Mouse (Mus musculus): ENCODE results near the gene Slc35g3.

Slc35g3 gene

GRCm38 (mm10) chr11:69761868-69762267, at the start of gene Slc35g3:
Slc35g3 (minus strand) TSS chr11:69761968.
- DNase-seq (ENCODE audit: low read depth), result peak; percentile 45

DNA sequence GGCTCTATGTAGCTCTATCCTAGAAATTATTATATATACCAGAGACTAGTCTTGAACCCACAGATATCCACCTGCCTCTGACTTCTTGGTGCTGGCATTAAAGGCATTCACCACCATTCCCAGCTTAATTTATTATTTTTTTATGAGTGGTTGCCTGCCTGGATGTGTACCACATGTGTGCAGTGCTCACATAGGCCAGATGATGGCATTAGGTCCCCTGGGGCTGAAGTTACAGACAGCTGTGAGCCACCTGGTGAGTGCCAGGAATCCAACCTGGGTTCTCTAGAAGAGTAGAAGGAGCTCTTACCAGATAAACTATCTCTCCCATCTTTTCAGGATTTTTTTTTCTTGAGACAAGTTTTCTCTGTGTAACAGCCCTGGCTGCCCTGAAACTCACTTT, 48.5 kb upstream of the Slc35g3 start:
- DNase-seq (ENCODE audit: low read depth), result no peak

DNA sequence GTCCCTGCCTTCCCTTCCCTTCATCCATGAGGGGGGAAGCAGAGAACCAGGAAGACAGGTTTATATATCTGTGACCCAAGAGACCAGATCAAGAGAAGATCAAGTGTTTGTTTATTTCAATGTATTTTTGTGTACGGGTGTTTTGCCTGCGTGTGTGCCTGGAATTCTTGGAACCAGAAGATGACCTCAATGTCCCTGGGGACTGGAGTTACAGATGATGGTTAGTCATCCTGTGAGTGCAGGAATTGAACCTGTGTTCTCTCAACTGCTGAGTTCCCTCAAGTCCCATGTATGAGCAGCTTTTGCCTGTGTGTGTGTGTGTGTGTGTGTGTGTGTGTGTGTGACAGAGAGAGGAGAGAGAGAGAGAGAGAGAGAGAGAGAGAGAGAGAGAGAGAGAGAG, 45.9 kb upstream of the Slc35g3 start:
- DNase-seq (ENCODE audit: low read depth), result no peak

GRCm38 (mm10) chr11:69806378-69806777, 44.6 kb upstream of the Slc35g3 start:
- no peak for DNase-seq (ENCODE audit: low read depth)

GRCm38 (mm10) chr11:69804972-69805909, 43.5 kb upstream of the Slc35g3 start, which contains the start of gene Tmem102:
Tmem102 (minus strand) TSS chr11:69805624.
- DNase-seq (ENCODE audit: low read depth), result no peak

DNA sequence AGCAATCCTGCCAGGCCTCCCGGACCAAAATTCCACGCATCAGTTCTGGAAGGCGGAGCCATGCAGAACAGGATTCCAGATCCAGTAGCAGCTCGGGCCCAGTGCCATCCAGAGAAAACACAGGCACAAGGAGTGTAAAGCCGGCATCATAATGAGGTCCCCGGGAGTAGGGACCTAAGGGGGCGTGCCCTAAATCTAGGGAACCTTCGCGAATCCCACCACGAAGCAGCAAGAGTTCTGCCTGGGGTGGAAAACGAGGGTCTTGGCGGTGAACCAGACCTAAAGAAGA, 42.8 kb upstream of the Slc35g3 start:
- DNase-seq (ENCODE audit: low read depth), result no peak

GRCm38 (mm10) chr11:69803786-69804651, 42.3 kb upstream of the Slc35g3 start:
- DNase-seq (ENCODE audit: low read depth), result peak; percentile 82

DNA sequence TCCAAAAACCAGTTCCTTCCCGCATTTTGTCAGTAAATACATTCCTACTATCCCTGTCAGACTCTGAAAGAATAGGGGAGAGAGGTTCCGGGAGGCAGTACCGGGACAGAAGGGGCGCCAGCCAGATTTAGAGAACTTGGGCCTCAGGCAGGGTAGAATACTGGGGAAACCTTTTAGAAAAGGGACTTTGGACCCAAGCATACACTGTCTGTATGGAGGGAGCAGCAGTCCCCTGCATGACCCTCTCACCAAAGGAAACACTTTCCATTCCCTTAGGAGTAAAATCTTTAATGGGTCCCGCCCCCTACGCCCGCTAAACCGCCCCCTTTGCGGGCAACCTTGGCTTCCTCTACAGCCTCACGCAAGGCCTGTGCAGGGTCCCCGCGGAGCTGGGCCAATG, 41.6 kb upstream of the Slc35g3 start:
- no peak for DNase-seq (ENCODE audit: low read depth)

DNA sequence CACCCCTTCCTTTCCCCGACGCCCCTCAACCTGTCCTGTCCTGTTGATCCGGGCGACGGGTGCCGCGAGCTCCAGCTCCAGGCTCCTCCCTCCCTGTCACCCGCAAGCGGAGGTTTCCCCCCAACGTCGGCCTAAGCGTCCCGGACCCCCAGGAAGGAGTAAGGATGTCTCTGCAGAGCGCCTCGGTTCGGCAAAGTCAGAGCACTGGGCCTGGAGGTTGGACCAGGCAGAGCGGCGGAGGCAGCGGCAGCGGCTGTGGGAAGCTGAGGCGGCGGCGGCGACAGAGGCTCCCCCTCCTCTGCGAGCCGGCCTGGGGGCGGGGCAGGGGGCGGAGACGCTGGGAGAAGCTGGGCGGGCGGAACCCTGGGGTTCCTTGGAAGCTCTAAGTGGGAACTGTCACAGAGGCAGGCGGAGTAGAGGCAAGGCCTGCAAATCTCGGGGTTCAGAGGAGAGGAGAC, 40.9 kb upstream of the Slc35g3 start:
- DNase-seq (ENCODE audit: low read depth), result peak; percentile 74

DNA sequence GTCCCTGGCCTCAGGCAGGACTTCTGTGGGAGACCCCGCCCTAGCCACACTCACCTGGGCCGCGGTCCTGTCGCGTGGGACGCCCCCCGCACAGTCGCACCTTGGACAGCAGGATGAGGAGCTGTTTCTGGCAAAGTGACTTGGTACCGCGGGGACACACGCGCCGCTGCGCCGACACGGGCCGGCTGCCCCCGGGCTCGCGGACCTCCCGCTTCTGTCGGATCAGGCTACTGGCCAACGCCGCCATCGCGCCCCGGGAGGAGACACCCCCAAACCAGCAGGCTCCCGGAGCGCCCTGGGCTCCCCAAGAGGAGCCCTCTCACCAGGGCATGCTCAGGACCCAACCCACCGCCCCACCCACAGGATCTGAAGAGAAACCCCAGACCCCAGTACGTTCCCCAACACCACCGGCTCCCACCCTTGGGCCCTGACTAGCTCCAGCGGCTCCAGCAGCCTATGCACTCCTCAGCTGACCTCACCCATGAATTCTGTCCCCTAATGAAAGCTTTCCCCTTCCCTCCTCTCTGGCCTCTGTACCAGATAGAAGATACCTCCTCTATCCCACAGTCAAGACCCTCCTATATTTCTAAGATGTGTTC, 39.7 kb upstream of the Slc35g3 start, which contains the start of gene Fgf11:
Fgf11 (minus strand) TSS at position 479 of the 599 bp plus-strand sequence.
- DNase-seq (ENCODE audit: low read depth), result no peak

DNA sequence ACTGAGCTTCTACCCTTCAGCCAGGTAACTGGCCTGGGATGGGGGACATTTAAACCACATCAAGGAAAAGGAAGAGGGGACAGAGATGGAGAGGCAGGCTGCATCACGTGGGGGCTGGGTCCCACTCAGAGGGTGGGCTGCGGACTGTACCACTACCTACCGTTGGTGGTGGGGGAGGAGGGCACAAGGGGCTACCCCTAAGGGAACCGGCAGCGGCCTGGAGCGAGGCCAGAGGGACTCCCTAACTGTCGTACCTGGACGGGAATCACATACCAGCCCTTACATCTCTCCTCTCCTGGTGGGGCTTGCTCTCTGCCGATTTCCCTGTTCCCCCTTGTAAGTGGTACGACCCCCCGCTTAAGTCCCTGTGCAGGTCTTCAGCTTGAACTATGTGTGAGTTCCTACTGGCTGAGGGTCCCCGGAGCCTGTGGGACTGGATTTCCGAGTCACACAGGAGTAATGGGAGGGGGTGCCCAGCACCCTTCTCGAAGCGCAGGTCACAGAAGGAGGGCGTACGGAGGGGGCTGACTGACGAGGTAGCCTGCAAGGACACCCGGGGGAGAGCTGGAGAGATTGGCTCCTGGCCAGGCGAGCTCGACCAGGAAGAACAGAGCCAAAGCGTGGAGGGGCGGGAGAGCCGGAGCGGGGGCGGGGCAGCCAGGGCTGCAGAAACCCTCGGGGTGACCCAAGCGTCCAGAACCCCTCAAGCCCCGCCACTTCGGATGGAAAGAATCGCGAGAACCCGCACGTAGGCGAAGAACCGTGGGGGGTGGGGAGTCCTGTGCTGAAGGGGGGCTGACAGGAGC, 38.8 kb upstream of the Slc35g3 start:
- peak; percentile 37 for DNase-seq (ENCODE audit: low read depth)

DNA sequence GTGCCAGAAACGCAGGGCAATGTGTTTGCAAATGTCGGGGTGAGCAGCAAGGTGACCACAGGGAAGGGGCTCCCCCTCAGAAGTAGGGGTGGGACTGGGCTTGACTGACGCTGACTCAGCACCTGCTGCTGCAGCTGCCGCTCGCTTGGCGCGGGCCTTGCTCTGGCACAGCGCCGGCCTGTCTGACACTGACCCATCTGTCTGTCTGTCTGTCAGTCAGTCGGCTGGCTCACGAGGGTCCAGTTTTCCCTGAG, 38.3 kb upstream of the Slc35g3 start:
- peak; percentile 32 for DNase-seq (ENCODE audit: low read depth)

DNA sequence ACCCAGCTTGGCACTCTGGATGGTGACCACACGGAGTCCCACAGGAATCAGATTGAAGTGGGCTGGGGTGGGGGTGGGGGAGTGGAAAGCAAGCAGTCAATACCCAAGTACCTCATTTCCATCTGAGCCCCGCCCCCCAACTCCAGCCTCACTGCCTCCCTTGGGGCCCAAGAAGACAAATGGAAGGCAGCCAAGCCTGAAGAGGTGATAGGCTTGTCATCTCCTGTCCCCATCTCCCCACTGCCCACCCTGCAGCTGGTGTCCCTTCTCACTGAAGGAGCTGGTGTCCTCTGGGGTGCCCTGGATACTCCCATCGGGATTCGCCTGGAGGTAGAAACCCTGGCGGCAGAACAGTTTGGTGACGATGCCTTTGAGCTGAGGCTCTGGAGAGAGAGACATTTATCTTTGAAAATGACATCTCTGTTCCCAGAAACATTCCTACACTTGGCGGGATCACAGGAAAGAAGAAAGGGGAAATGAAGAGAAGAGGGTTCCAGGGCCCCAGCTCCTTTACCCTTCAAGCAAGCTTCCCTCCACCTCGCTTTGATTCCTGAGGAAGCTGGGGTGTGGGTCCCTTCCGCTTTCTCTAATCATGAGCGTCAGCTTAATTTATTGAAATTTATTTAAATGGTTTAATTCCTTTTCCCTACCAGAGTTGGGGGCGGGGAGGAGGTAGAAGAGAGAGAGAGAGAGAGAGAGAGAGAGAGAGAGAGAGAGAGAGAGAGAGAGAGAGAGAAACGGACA, 37.8 kb upstream of the Slc35g3 start:
- DNase-seq (ENCODE audit: low read depth), result peak; percentile 19

DNA sequence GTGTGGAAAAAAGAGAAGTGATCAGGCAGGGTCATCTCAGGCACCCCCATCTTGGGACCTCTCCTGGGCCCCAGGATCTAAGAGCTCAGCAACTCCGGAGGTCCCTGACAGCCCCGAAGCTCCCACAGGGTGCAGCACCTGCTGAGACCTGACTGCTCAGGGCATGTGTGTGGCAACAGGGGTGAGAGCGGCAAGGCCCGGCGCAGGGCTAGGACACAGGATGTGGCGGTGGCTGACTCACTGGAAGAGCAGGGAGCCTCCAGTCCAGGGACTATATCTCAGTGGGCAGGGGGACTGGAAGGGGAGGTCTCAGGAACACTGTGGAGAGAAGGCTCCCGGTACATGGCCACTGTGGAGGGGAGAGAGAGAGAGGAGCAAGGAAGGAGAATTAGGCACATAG, 36.2 kb upstream of the Slc35g3 start:
- no peak for DNase-seq (ENCODE audit: low read depth)

DNA sequence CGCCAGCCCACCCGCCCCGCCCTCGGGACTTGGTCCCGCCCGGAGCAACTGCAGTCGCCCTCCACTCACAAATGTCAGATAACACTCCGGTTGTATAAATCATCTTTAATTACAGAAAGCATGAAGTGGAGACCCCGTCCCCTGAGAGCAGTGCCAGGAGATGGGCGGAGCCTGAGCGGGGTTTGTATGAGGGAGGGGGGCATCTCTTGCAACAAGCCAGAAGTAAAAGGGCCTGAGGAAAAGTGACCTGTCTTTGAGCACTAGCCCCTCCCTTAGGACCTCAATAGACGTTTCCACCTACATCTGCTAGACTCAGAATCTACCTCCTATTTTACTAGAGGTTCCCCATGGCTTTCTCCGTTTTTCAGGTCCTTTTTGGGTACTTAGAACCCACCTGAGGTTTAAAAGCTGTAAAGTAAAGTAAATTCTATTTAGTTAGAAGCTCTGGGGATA, 34.2 kb upstream of the Slc35g3 start:
- DNase-seq (ENCODE audit: low read depth), result peak; percentile 45

GRCm38 (mm10) chr11:69795168-69795982, 33.6 kb upstream of the Slc35g3 start, which contains the start of gene Chrnb1:
Chrnb1 (minus strand) TSS chr11:69795943.
- DNase-seq (ENCODE audit: low read depth), result peak; percentile 93

GRCm38 (mm10) chr11:69793429-69793828, 31.7 kb upstream of the Slc35g3 start:
- no peak for DNase-seq (ENCODE audit: low read depth)

DNA sequence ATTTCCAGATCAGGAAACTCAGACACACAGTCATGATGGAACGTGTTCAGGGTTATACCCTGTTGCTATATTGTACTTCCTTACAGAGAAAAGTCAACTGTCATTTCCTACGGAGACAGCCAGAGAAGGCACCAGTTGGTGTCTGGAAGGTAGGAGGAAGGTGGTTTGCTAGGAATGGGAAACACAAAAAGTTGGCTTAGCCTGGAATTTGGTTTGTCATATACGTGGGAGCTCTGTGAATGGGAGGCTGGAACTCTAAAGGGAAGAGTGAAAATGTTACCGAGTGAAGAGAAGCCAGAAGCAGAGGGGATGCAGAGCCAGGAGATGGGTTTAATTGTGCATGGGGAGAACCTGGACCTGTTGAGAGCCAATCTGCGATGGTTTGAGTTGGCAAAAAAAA, 29.7 kb upstream of the Slc35g3 start:
- DNase-seq (ENCODE audit: low read depth), result no peak

- no peak for DNase-seq (ENCODE audit: low read depth)
Measured at GRCm38 (mm10) chr11:69789431-69789830, 27.7 kb upstream of the Slc35g3 start.

GRCm38 (mm10) chr11:69787306-69787705, 25.5 kb upstream of the Slc35g3 start:
- no peak for DNase-seq (ENCODE audit: low read depth)

Data from naive thymus-derived CD4-positive, alpha-beta T cell, adult 2 months (primary cell).